Mouse (Mus musculus) mature B cell (primary cell): ENCODE measurements around the gene Rpl18a.

Source experiments
- in situ Hi-C: fragments of 300-500 bp; cut with MboI; formaldehyde crosslinking; loops from 2 replicates; pipeline ENCODE4 v1.14.3; 2019

Gene Rpl18a

GRCm38 (mm10) chr8:70856541-70857197, 40.5 kb downstream of the Rpl18a start:
- in situ Hi-C loops, result no loop called here

GRCm38 (mm10) chr8:70856028-70856427, 41.2 kb downstream of the Rpl18a start:
- in situ Hi-C loops, result no loop called here

DNA sequence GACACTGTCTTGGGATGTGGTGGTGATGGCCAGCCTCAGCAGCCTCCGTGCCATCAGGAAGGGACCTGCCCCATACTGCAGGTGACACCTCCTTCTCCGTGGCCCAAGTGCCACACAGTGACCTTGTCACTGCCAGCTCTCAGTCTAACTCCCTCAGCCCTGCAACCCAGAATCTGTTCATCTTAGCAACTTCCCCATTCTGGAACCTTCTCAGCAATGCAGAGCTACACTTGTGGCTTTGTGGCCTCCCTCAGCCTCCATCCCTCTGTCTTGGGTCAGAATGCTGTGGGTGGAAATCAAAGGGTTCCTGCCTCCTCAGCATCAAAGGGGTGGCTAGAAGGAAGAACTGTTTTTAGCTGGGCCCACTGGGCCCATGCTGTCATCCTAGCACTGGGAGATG, 43.3 kb downstream of the Rpl18a start:
- in situ Hi-C loops, result no loop called here

DNA sequence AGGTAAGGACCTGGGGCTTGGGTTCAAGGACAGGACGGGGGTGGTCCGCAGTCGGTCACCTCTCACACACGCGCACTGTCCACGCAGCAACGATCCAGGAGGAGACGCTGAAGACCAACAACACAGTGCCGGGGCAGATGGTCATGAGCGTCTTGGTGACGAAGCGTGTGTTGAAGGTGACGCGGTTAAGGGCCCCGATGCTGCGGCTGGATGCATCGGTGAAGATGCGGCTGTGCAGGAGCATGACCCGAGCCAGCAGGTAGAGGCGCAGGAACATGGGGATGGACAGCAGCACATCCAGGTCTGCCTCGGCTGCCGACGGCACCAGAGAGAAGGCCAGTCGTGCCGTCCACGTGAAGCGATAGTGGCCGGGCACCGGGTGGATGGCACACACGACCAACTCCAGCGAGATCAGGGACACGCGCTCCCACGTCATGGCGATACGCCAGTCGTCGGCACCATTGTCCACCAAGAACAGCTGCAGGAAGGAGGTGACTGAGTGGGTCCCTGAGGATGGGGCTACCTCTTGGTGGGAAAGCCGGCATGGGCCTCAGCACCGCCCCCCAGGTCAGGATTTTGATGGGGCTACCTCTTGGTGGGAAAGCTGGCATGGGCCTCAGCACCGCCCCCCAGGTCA, 44.5 kb downstream of the Rpl18a start:
- in situ Hi-C loops, result no loop called here

- in situ Hi-C loops, result no loop called here
Observed at GRCm38 (mm10) chr8:70851837-70852236, 45.4 kb downstream of the Rpl18a start.

DNA sequence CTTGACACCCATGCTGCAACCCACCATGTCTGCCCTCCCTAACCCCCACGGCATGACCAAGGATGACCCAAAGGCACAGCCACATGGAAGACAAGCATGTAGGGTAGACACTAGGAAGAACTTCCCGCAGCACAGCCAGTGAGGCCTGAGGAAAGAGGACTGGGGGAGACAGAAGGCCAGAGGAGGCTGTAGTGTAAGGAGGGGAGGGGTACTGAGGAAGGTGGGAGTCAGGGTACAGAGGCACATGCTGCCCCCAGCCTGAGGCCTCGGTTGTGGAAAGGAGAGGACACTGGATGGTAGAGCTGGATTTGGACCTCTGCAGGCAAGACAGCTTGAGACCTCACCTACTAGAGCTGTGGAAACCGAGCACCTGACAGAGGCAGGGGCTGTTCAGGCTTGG, 46.3 kb downstream of the Rpl18a start:
- in situ Hi-C loops, result no loop called here

GRCm38 (mm10) chr8:70850132-70850845, 46.9 kb downstream of the Rpl18a start:
- in situ Hi-C loops, result no loop called here

DNA sequence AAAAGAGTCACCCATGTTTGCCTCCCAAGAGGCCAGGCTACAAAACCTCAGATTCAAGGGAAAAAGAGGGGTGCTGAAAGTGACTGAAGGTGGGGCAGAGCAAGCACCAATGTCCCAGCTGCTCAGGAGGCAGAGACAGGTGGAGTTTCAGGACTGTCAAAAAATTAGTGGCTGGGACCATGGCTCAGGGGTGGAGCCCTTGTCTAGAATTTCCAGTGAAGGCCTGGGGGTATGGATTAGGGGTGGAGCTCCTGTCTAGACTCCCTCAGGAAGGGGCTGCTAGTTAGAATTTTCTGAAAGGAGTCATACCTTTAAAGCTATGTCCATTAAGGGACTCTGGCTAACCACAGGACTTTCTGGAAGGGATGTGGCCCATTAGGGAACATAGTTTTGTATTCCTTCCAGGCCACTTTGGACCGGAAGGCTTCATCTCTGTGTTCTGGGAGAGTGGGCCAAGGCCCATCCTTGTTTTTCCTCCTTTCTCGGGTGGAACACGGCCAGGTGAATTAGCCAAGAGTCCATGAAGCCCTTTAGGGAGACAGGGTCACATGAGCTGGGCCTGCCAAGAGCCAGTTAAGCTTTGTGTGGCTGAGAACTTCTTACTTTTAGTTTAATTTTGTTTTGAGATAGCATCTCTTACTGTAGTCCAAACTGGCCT, 47.8 kb downstream of the Rpl18a start:
- in situ Hi-C loops, result loop anchor here (10.0 kb wide), 1 partner anchor 135 kb away; the partner anchor contains the start of gene Gm3336

- in situ Hi-C loops, result loop anchor here (10.0 kb wide), 1 partner anchor 132 kb away; the partner anchor contains the start of gene Gm3336
Observed at GRCm38 (mm10) chr8:70846371-70847154, 50.6 kb downstream of the Rpl18a start.

- in situ Hi-C loops, result loop anchor here (10.0 kb wide), 1 partner anchor 130 kb away; the partner anchor contains the start of gene Gm3336
Observed at GRCm38 (mm10) chr8:70845108-70845507, 52.1 kb downstream of the Rpl18a start.
